Mouse (Mus musculus) midbrain, embryonic 11.5 days (tissue): Measurements from ENCODE around the gene Olfr1501. TPM values are rescaled to one million over a fixed set of nuclear protein-coding genes. Genes with fewer than 3 reads are reported as not detected.
A peak's percentile ranks its signal among the peaks of the same experiment; 100 is the strongest.
"Not testable (repeated sequence)": the region's sequence is repeated elsewhere in the genome, so short reads cannot be mapped to it uniquely, and the experiment has no call there.

Experiments
- ATAC-seq: fragments of 200-750 bp; cut with Nextera tagmentation; 2 replicates; pipeline ENCODE4 v1.8.0; 2017; ENCODE audit warnings: moderate TSS enrichment, moderate library complexity; ENCODE audit not compliant: low FRiP score
- DNase-seq: peaks from one replicate; pipeline ENCODE4 v3.0.0; 2015; ENCODE audit warnings: low spot score; ENCODE audit errors: missing footprints
- H3K27ac ChIP-seq: fragments of 300-500 bp; sonication (generic); 2 replicates; pipeline ENCODE4 v1.5.1; 2014; ENCODE audit warnings: low read depth, low read length
- H3K27me3 ChIP-seq: fragments of 300-500 bp; sonication (generic); 2 replicates; pipeline ENCODE4 v1.6.1; 2014; ENCODE audit warnings: mild to moderate bottlenecking, low read length, moderate library complexity, mixed read lengths; ENCODE audit not compliant: control insufficient read depth, insufficient read depth
- H3K36me3 ChIP-seq: fragments of 300-500 bp; sonication (generic); 2 replicates; pipeline ENCODE4 v1.6.1; 2014; ENCODE audit warnings: mild to moderate bottlenecking, low read length, moderate library complexity, mixed read lengths; ENCODE audit not compliant: control insufficient read depth, insufficient read depth
- H3K4me1 ChIP-seq: fragments of 300-500 bp; sonication (generic); 2 replicates; pipeline ENCODE4 v1.6.1; 2014; ENCODE audit warnings: low read length; ENCODE audit not compliant: control insufficient read depth, insufficient read depth
- H3K4me2 ChIP-seq: fragments of 300-500 bp; sonication (generic); 2 replicates; pipeline ENCODE4 v1.6.1; 2014; ENCODE audit warnings: mild to moderate bottlenecking, moderate library complexity
- H3K4me3 ChIP-seq: fragments of 300-500 bp; sonication (generic); 2 replicates; pipeline ENCODE4 v1.5.1; 2014; ENCODE audit warnings: low read depth, low read length
- H3K9ac ChIP-seq: fragments of 300-500 bp; sonication (generic); 2 replicates; pipeline ENCODE4 v1.6.1; 2014; ENCODE audit warnings: low read length
- H3K9me3 ChIP-seq: fragments of 300-500 bp; sonication (generic); 2 replicates; pipeline ENCODE4 v1.6.1; 2016; ENCODE audit warnings: low read length; ENCODE audit not compliant: control insufficient read depth
- WGBS: fragments of 180-500 bp; shearing (Covaris S2); extraction: QIAGEN DNeasy Blood & Tissue Kit; methylation state at CpG from one replicate; pipeline ENCODE4 v1.1.7; 2014; 5-methylcytosine and 5-hydroxymethylcytosine counted together
- polyA plus RNA-seq: library from polyadenylated mRNA; unstranded; fragments of >200 nt; fragmentation: Nextera tagmentation; extraction: Ambion mirVana; gene quantifications from 2 replicates; pipeline ENCODE4 v1.2.1, GENCODE M21; 2014

Gene Olfr1501
- not detected in 2 replicates for polyA plus RNA-seq

GRCm38 (mm10) chr19:13850592-13850991 lies at the start of gene Olfr1501:
TSS of gene Olfr1501 (minus strand) at chr19:13850692.
- not testable (repeated sequence) for DNase-seq, H3K9ac ChIP-seq, H3K9me3 ChIP-seq, H3K4me2 ChIP-seq, H3K36me3 ChIP-seq, H3K4me3 ChIP-seq, H3K27ac ChIP-seq, H3K4me1 ChIP-seq, H3K27me3 ChIP-seq, ATAC-seq

GRCm38 (mm10) chr19:13897828-13898227 lies 47.3 kb upstream of the Olfr1501 start, which contains the start of gene Olfr1504:
TSS of gene Olfr1504 (minus strand) at chr19:13897928.
- H3K4me3 ChIP-seq, result no peak within 1 kb of the TSS
- WGBS, result 72% methylated on average over 1 of the region's 1 CpGs
- H3K4me2 ChIP-seq, result no peak within 1 kb of the TSS
- ATAC-seq (no peak), DNase-seq (no peak)
- no peak within 1 kb of the TSS for H3K9ac ChIP-seq
- no peaks in the 10 kb centered on the region for H3K27me3 ChIP-seq
- H3K27ac ChIP-seq, result no peak within 1 kb of the TSS
- H3K36me3 ChIP-seq, result no peaks in the 10 kb centered on the region
- no peaks in the 10 kb centered on the region for H3K4me1 ChIP-seq
- H3K9me3 ChIP-seq, result no peaks in the 10 kb centered on the region

GRCm38 (mm10) chr19:13861495-13861894 lies 11.0 kb upstream of the Olfr1501 start, which contains the start of gene Olfr1502:
TSS of gene Olfr1502 (plus strand) at chr19:13861795.
- ATAC-seq (no peak), DNase-seq (no peak)
- H3K9ac ChIP-seq, result no peak within 1 kb of the TSS
- no peak within 1 kb of the TSS for H3K27ac ChIP-seq
- H3K4me1 ChIP-seq, result no peaks in the 10 kb centered on the region
- WGBS, result 86% methylated on average over 1 of the region's 1 CpGs
- no peaks in the 10 kb centered on the region for H3K27me3 ChIP-seq
- H3K4me3 ChIP-seq, result no peak within 1 kb of the TSS
- no peaks in the 10 kb centered on the region for H3K9me3 ChIP-seq
- no peak within 1 kb of the TSS for H3K4me2 ChIP-seq
- no peaks in the 10 kb centered on the region for H3K36me3 ChIP-seq

- H3K27ac ChIP-seq, result no peak within 1 kb of the TSS
- no peak within 1 kb of the TSS for H3K4me3 ChIP-seq
- no peaks in the 10 kb centered on the region for H3K27me3 ChIP-seq
- H3K36me3 ChIP-seq, result no peaks in the 10 kb centered on the region
- DNase-seq (no peak), ATAC-seq (no peak)
- H3K9ac ChIP-seq, result no peak within 1 kb of the TSS
- no peaks in the 10 kb centered on the region for H3K4me1 ChIP-seq
- H3K4me2 ChIP-seq, result no peak within 1 kb of the TSS
- no peaks in the 10 kb centered on the region for H3K9me3 ChIP-seq
Measured at GRCm38 (mm10) chr19:13830388-13830787, 20.1 kb downstream of the Olfr1501 start, which contains the start of gene Olfr1500. TSS of gene Olfr1500 (minus strand) at chr19:13830488.

- Histone ChIP-seq H3K4me1 (no peaks in the 10 kb centered on the region), H3K27me3 (no peaks in the 10 kb centered on the region), H3K27ac (no peak overlapping the region), H3K36me3 (no peaks in the 10 kb centered on the region), H3K4me3 (no peak overlapping the region), H3K9me3 (no peaks in the 10 kb centered on the region), H3K9ac (no peak overlapping the region), H3K4me2 (no peak overlapping the region)
- DNase-seq (no peak), ATAC-seq (peak; percentile 69)
- WGBS, result 70% methylated on average over 3 of the region's 3 CpGs
Measured at GRCm38 (mm10) chr19:13828447-13828846, 22.0 kb downstream of the Olfr1501 start.

GRCm38 (mm10) chr19:13820847-13821246 lies 29.6 kb downstream of the Olfr1501 start:
- Histone ChIP-seq H3K4me3 (no peak overlapping the region), H3K9me3 (no peaks in the 10 kb centered on the region), H3K4me1 (no peaks in the 10 kb centered on the region), H3K27me3 (no peaks in the 10 kb centered on the region), H3K36me3 (no peaks in the 10 kb centered on the region), H3K27ac (no peak overlapping the region), H3K9ac (no peak overlapping the region), H3K4me2 (no peak overlapping the region)
- 77% methylated on average over 5 of the region's 5 CpGs for WGBS
- ATAC-seq, result no peak
- no peak for DNase-seq

- H3K9me3 ChIP-seq, result no peaks in the 10 kb centered on the region
- H3K27me3 ChIP-seq, result no peaks in the 10 kb centered on the region
- H3K4me2 ChIP-seq, result no peak within 1 kb of the TSS
- no peak within 1 kb of the TSS for H3K4me3 ChIP-seq
- no peaks in the 10 kb centered on the region for H3K36me3 ChIP-seq
- H3K9ac ChIP-seq, result no peak within 1 kb of the TSS
- ATAC-seq (no peak), DNase-seq (no peak)
- H3K27ac ChIP-seq, result no peak within 1 kb of the TSS
- H3K4me1 ChIP-seq, result no peaks in the 10 kb centered on the region
Measured at GRCm38 (mm10) chr19:13819347-13819746, 31.1 kb downstream of the Olfr1501 start, which contains the start of gene Olfr1499. TSS of gene Olfr1499 (minus strand) at chr19:13819447.

- ATAC-seq (no peak), DNase-seq (no peak)
- no peaks in the 10 kb centered on the region for H3K4me1 ChIP-seq
- H3K4me3 ChIP-seq, result no peak overlapping the region
- H3K4me2 ChIP-seq, result no peak overlapping the region
- H3K9ac ChIP-seq, result no peak overlapping the region
- H3K36me3 ChIP-seq, result no peaks in the 10 kb centered on the region
- 36% methylated on average over 5 of the region's 5 CpGs for WGBS
- H3K27me3 ChIP-seq, result no peaks in the 10 kb centered on the region
- no peaks in the 10 kb centered on the region for H3K9me3 ChIP-seq
- H3K27ac ChIP-seq, result no peak overlapping the region
Measured at GRCm38 (mm10) chr19:13818827-13819226, 31.7 kb downstream of the Olfr1501 start.

GRCm38 (mm10) chr19:13812823-13813222 lies 37.7 kb downstream of the Olfr1501 start:
- Histone ChIP-seq H3K27me3 (no peaks in the 10 kb centered on the region), H3K4me2 (no peak overlapping the region), H3K4me1 (no peaks in the 10 kb centered on the region), H3K27ac (no peak overlapping the region), H3K4me3 (no peak overlapping the region), H3K9ac (no peak overlapping the region), H3K9me3 (no peaks in the 10 kb centered on the region; the same call in 1 of the 2 replicates), H3K36me3 (no peaks in the 10 kb centered on the region)
- ATAC-seq (no peak), DNase-seq (no peak)
- 58% methylated on average over 2 of the region's 2 CpGs for WGBS
